Mouse (Mus musculus): ENCODE data around the gene Uggt1. TPM values are rescaled to one million over a fixed set of nuclear protein-coding genes. Genes with fewer than 3 reads are reported as not detected.

Gene Uggt1
- polyA plus RNA-seq, 1 experiment from 2014 or later = 64.1 TPM

- Histone ChIP-seq H3K4me1 (no peaks in the 10 kb centered on the region), H3K9ac (replicated peaks) (no peak overlapping the region), H3K9me3 (no peaks in the 10 kb centered on the region), H3K27me3 (no peaks in the 10 kb centered on the region), H3K27ac (replicated peaks) (no peak overlapping the region), H3K4me3 (no peak overlapping the region), H3K36me3 (peaks cover 63% of the 10 kb centered on the region), H3K4me2 (replicated peaks) (no peak overlapping the region)
- no peak for ATAC-seq (ENCODE audit: low FRiP score, low read depth)
- WGBS = 96% methylated on average over 4 of the region's 4 CpGs
These were observed 146.1 kb downstream of the Uggt1 start for GRCm38 (mm10) chr1:36098432-36098831.

- H3K4me2 ChIP-seq (replicated peaks) = no peak overlapping the region
- 91% methylated on average over 12 of the region's 12 CpGs for WGBS
- peaks cover 37% of the 10 kb centered on the region for H3K36me3 ChIP-seq
- no peaks in the 10 kb centered on the region for H3K9me3 ChIP-seq
- peaks cover 9% of the 10 kb centered on the region for H3K4me1 ChIP-seq
- H3K4me3 ChIP-seq = no peak overlapping the region
- ATAC-seq (ENCODE audit: low FRiP score, low read depth) = no peak
- H3K27ac ChIP-seq (replicated peaks) = no peak overlapping the region
- no peak overlapping the region for H3K9ac ChIP-seq (replicated peaks)
- no peaks in the 10 kb centered on the region for H3K27me3 ChIP-seq
These were observed 148.9 kb downstream of the Uggt1 start for GRCm38 (mm10) chr1:36095423-36096272.

DNA sequence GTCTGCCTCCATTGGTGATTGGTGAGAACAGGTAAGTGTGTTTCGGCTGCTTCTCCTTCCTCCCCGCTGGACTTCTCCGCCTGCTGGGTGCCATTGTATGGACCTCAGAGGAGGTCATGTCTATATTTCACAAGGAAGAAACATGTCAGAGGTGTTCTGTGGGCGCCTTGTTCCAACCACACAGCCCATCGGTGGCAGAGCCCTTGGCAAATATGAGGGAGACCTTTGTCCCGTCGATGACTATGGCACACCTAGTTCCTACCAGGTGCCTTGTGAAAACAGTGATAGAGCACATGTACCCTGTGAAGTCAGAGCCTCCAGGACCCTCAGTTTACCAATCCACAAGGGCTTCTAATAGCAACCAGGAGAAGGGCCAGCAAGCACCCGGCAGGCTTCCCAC is 150.8 kb downstream of the Uggt1 start:
- Histone ChIP-seq H3K9ac (replicated peaks) (no peak overlapping the region), H3K36me3 (peaks cover 30% of the 10 kb centered on the region), H3K4me1 (peaks cover 28% of the 10 kb centered on the region), H3K27ac (replicated peaks) (no peak overlapping the region), H3K4me3 (no peak overlapping the region), H3K4me2 (replicated peaks) (no peak overlapping the region), H3K9me3 (no peaks in the 10 kb centered on the region), H3K27me3 (no peaks in the 10 kb centered on the region)
- no peak for ATAC-seq (ENCODE audit: low FRiP score, low read depth)
- WGBS = 94% methylated on average over 8 of the region's 8 CpGs

- Histone ChIP-seq H3K9ac (replicated peaks) (no peak overlapping the region), H3K27me3 (no peaks in the 10 kb centered on the region), H3K4me1 (peaks cover 41% of the 10 kb centered on the region), H3K9me3 (no peaks in the 10 kb centered on the region), H3K36me3 (peaks cover 31% of the 10 kb centered on the region), H3K4me2 (replicated peaks) (no peak overlapping the region), H3K4me3 (no peak overlapping the region), H3K27ac (replicated peaks) (no peak overlapping the region)
- ATAC-seq (ENCODE audit: low FRiP score, low read depth) = peak; percentile 27; the same call in 1 of the 2 replicates
- 66% methylated on average over 6 of the region's 6 CpGs for WGBS
These were observed 153.3 kb downstream of the Uggt1 start for GRCm38 (mm10) chr1:36091246-36091645.

DNA sequence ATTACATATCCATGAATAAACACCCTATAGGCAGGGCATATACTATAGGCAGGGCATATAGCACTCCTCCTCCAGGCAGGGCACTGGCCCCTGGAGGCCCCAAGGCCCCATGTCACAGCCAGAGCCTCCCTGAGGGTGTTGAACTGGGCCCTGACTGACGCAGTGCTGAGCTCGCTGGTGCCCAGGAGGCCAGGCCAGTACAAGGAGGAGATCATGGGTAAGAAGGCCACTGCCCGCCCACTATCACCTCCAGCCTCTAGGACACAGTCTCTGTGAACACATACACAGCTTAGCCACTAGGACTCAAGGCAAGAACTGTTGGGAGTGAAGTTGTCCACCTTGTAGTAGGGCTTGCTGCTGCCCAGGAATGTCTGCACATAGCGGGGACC is 153.8 kb downstream of the Uggt1 start:
- no peak overlapping the region for H3K4me3 ChIP-seq
- no peaks in the 10 kb centered on the region for H3K27me3 ChIP-seq
- H3K36me3 ChIP-seq = peaks cover 28% of the 10 kb centered on the region
- WGBS = 93% methylated on average over 4 of the region's 4 CpGs
- H3K27ac ChIP-seq (replicated peaks) = no peak overlapping the region
- no peak overlapping the region for H3K4me2 ChIP-seq (replicated peaks)
- H3K9ac ChIP-seq (replicated peaks) = no peak overlapping the region
- ATAC-seq (ENCODE audit: low FRiP score, low read depth) = no peak
- H3K4me1 ChIP-seq = peaks cover 41% of the 10 kb centered on the region
- no peaks in the 10 kb centered on the region for H3K9me3 ChIP-seq

Small RNA genes within 50 kb of the gene (microRNA-seq; reads per million reads assigned to microRNA genes)
- gene Mir6897 = 7.2 reads per million, percentile 23 among the genes with 10 or more reads in this experiment

Other genes starting within 250 kb of the Uggt1 start
- gene Hs6st1, start 176.3 kb downstream of the Uggt1 start, polyA plus RNA-seq (2016; fragmentation: Nextera tagmentation; extraction: Ambion mirVana) = 10.8 and 11.8 TPM in 2 replicates
- gene Neurl3, start 30.0 kb upstream of the Uggt1 start, polyA plus RNA-seq (2016; fragmentation: Nextera tagmentation; extraction: Ambion mirVana) = 0.31 and 0.43 TPM in 2 replicates
- 2.9 and 3.1 TPM in 2 replicates for gene Arid5a, start 63.0 kb upstream of the Uggt1 start, polyA plus RNA-seq (2016; fragmentation: Nextera tagmentation; extraction: Ambion mirVana)
- gene Kansl3, start 124.5 kb upstream of the Uggt1 start, polyA plus RNA-seq (2016; fragmentation: Nextera tagmentation; extraction: Ambion mirVana) = 49.6 and 50.8 TPM in 2 replicates
- gene Fer1l5, start 127.6 kb upstream of the Uggt1 start, polyA plus RNA-seq (2016; fragmentation: Nextera tagmentation; extraction: Ambion mirVana) = 2.3 and 3.1 TPM in 2 replicates
- 73.8 and 74.5 TPM in 2 replicates for gene Lman2l, start 200.6 kb upstream of the Uggt1 start, polyA plus RNA-seq (2016; fragmentation: Nextera tagmentation; extraction: Ambion mirVana)
- gene Cnnm4, start 226.9 kb upstream of the Uggt1 start, polyA plus RNA-seq (2016; fragmentation: Nextera tagmentation; extraction: Ambion mirVana) = 10.2 and 10.5 TPM in 2 replicates